Mouse (Mus musculus) lung, adult 2 months (tissue): Measurements from ENCODE around the gene Ewsr1.

Experiments used
- CTCF ChIP-seq: fragments of 200-500 bp; IDR thresholded peaks from 2 replicates; pipeline ENCODE4 v1.5.1; 2011; ENCODE audit warnings: mild to moderate bottlenecking, low read length, control low read depth; ENCODE audit not compliant: insufficient read depth
- POLR2A ChIP-seq: fragments of 200-500 bp; IDR thresholded peaks from 2 replicates; pipeline ENCODE4 v1.6.1; 2011; ENCODE audit warnings: low read depth, mild to moderate bottlenecking, control low read depth, low read length, borderline replicate concordance; ENCODE audit errors: extremely low read depth

DNA sequence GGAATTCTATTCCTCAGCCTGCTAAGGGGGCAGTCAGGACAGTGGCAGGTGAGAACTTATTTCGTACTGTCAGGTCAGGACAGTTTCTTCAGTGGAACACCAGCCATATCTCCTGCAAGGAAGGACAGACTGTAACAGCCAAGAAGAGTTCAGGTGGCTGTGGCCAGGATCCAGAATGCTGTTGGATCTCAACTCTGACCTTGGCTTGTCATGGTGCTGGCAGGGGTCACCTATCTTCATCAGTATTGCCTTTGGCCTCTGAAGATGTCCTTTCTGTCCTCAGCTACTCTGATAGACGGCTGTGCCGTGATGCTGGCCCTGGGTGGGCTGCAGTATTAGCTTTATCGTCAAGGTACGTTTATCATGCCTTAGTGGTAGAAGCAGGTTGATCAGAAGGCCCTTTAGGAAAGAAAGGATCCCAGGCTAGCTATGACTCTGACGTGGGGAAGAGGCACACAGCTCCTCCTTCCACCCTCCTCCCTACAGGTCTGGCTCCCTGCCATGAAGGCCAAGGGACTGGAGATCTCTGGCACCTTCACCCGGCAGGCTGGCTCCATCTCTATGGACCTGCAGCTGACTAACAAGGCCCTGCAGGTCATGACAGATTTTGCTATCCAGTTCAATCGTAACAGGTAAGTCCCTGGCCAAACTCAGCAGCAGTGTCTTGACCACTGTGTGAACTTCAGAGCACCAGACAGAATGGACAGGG lies 61.8 kb downstream of the Ewsr1 start:
- TF ChIP-seq CTCF, result no peak
- TF ChIP-seq POLR2A, result no peak
